Mouse (Mus musculus): Measurements from ENCODE around the gene Map3k6. TPM values are rescaled to one million over a fixed set of nuclear protein-coding genes. Genes with fewer than 3 reads are reported as not detected.

The Map3k6 gene
- polyA plus RNA-seq, 1 experiment from 2014 or later, result 2.8 TPM

DNA sequence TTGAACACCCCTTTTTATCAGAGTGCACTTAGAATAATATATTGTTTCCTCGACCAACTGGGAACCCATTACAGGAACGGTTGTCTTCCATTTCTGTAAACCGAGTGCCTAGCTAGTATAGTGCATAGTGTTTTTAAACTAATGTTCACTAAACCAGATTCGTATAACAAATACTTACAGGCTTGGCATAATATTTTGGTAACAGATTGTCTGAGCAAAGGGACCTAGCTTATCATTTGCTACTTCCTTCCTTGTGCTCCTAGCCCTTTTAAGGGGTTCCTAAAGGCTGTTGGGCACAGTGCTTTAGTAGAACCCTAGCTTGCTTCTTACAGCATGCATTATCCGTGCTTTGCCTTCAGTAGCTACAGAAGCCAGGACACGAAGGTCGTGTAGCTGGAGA is 40.9 kb downstream of the Map3k6 start:
- WGBS, result 48% methylated on average over 7 of the region's 7 CpGs
- no peak for ATAC-seq
- H3K9ac ChIP-seq (ENCODE audit: low read depth, low read length), result no peak overlapping the region
- H3K27ac ChIP-seq (ENCODE audit: low read length), result no peak overlapping the region; the same call in 1 of the 2 replicates
- no peaks in the 10 kb centered on the region for H3K36me3 ChIP-seq (ENCODE audit: control insufficient read depth, insufficient read depth, low read length)
- no peak overlapping the region for H3K4me3 ChIP-seq (ENCODE audit: low read depth, low read length)
- no peaks in the 10 kb centered on the region for H3K9me3 ChIP-seq (replicated peaks; ENCODE audit: control insufficient read depth, low read length, poor library complexity, severe bottlenecking)
- H3K27me3 ChIP-seq (ENCODE audit: control insufficient read depth, insufficient read depth, low read depth, low read length), result no peaks in the 10 kb centered on the region
- peaks cover 14% of the 10 kb centered on the region for H3K4me1 ChIP-seq (ENCODE audit: control insufficient read depth, insufficient read depth, low read length)
- H3K4me2 ChIP-seq (ENCODE audit: low read length), result no peak overlapping the region

- H3K36me3 ChIP-seq (ENCODE audit: control insufficient read depth, insufficient read depth, low read length), result no peaks in the 10 kb centered on the region
- H3K9me3 ChIP-seq (replicated peaks; ENCODE audit: control insufficient read depth, low read length, poor library complexity, severe bottlenecking), result no peaks in the 10 kb centered on the region
- no peak overlapping the region for H3K4me2 ChIP-seq (ENCODE audit: low read length)
- 20% methylated on average over 5 of the region's 5 CpGs for WGBS
- no peak for ATAC-seq
- H3K4me1 ChIP-seq (ENCODE audit: control insufficient read depth, insufficient read depth, low read length), result peaks cover 10% of the 10 kb centered on the region
- no peaks in the 10 kb centered on the region for H3K27me3 ChIP-seq (ENCODE audit: control insufficient read depth, insufficient read depth, low read depth, low read length)
- H3K4me3 ChIP-seq (ENCODE audit: low read depth, low read length), result no peak overlapping the region
- no peak overlapping the region for H3K9ac ChIP-seq (ENCODE audit: low read depth, low read length)
- peak overlapping the region; percentile 1; the same call in 1 of the 2 replicates for H3K27ac ChIP-seq (ENCODE audit: low read length)
Measured at GRCm38 (mm10) chr4:133281951-133282481, 41.4 kb downstream of the Map3k6 start.

- Histone ChIP-seq H3K27ac (ENCODE audit: low read length) (no peak overlapping the region), H3K4me2 (ENCODE audit: low read length) (no peak overlapping the region), H3K27me3 (ENCODE audit: control insufficient read depth, insufficient read depth, low read depth, low read length) (no peaks in the 10 kb centered on the region), H3K4me3 (ENCODE audit: low read depth, low read length) (no peak overlapping the region), H3K4me1 (ENCODE audit: control insufficient read depth, insufficient read depth, low read length) (peaks cover 10% of the 10 kb centered on the region), H3K9ac (ENCODE audit: low read depth, low read length) (no peak overlapping the region), H3K9me3 (replicated peaks; ENCODE audit: control insufficient read depth, low read length, poor library complexity, severe bottlenecking) (no peaks in the 10 kb centered on the region), H3K36me3 (ENCODE audit: control insufficient read depth, insufficient read depth, low read length) (no peaks in the 10 kb centered on the region)
- no peak for ATAC-seq
- 26% methylated on average over 4 of the region's 4 CpGs for WGBS
Measured at GRCm38 (mm10) chr4:133282656-133283055, 42.0 kb downstream of the Map3k6 start.

GRCm38 (mm10) chr4:133285299-133285698 is 44.7 kb downstream of the Map3k6 start:
- no peak overlapping the region for H3K27ac ChIP-seq (ENCODE audit: low read length)
- no peak overlapping the region for H3K9ac ChIP-seq (ENCODE audit: low read depth, low read length)
- no peaks in the 10 kb centered on the region for H3K9me3 ChIP-seq (replicated peaks; ENCODE audit: control insufficient read depth, low read length, poor library complexity, severe bottlenecking)
- 79% methylated on average over 3 of the region's 3 CpGs for WGBS
- no peak overlapping the region for H3K4me2 ChIP-seq (ENCODE audit: low read length)
- ATAC-seq, result no peak
- H3K36me3 ChIP-seq (ENCODE audit: control insufficient read depth, insufficient read depth, low read length), result no peaks in the 10 kb centered on the region
- peaks cover 4% of the 10 kb centered on the region; the same call in 1 of the 2 replicates for H3K4me1 ChIP-seq (ENCODE audit: control insufficient read depth, insufficient read depth, low read length)
- H3K4me3 ChIP-seq (ENCODE audit: low read depth, low read length), result no peak overlapping the region
- no peaks in the 10 kb centered on the region for H3K27me3 ChIP-seq (ENCODE audit: control insufficient read depth, insufficient read depth, low read depth, low read length)

DNA sequence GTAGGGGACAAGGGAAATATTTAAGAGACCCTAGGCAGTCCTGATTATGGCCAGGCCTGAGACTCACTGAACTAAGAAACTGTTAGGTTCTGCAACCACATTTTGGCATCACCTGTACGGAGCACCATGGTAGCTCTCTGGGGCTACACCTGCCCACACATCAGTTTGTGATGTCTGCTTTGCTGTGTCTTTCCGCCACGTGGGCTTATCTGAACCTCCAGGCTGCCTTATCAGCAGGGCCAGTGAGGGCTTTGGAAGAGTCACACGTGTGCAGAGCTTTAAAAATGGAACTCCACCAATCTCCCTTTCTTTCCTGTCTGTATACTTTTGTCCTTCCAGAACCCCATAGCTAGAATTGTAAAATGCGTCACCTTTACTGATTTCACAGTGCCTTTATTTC is 45.3 kb downstream of the Map3k6 start:
- Histone ChIP-seq H3K36me3 (ENCODE audit: control insufficient read depth, insufficient read depth, low read length) (no peaks in the 10 kb centered on the region), H3K4me3 (ENCODE audit: low read depth, low read length) (no peak overlapping the region), H3K9ac (ENCODE audit: low read depth, low read length) (no peak overlapping the region), H3K4me1 (ENCODE audit: control insufficient read depth, insufficient read depth, low read length) (peaks cover 4% of the 10 kb centered on the region; the same call in 1 of the 2 replicates), H3K4me2 (ENCODE audit: low read length) (no peak overlapping the region), H3K27me3 (ENCODE audit: control insufficient read depth, insufficient read depth, low read depth, low read length) (no peaks in the 10 kb centered on the region), H3K27ac (ENCODE audit: low read length) (no peak overlapping the region), H3K9me3 (replicated peaks; ENCODE audit: control insufficient read depth, low read length, poor library complexity, severe bottlenecking) (no peaks in the 10 kb centered on the region)
- ATAC-seq, result no peak
- 79% methylated on average over 5 of the region's 5 CpGs for WGBS

DNA sequence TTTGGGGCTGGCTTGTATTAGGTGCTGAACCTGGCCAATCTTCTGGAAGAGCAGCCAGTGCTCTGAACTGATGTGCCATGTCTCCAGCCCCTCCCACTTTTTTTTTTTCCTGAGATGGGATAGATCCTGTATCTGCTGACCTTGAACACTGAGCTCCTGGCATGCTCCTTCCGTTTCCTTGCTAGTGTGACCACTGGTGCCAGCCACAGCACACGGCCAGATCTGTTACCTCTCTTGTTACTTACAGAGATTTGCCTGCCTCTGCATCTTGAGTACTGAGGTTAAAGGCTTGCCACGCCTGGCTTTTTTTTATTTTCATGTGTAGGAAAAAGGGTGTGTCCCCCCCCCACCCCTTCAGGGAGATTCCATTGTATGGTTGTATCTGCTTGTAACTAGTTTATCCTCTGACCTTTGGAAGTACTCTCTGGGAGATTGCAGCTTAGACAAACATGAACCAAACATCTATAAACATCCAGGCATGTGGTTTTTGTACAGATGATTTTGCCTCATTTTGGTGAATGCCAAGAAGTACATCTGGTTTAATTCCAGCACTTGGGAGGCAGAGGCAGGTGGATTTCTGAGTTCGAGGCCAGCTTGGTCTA is 46.0 kb downstream of the Map3k6 start:
- Histone ChIP-seq H3K27ac (ENCODE audit: low read length) (no peak overlapping the region), H3K9me3 (replicated peaks; ENCODE audit: control insufficient read depth, low read length, poor library complexity, severe bottlenecking) (no peaks in the 10 kb centered on the region), H3K4me3 (ENCODE audit: low read depth, low read length) (no peak overlapping the region), H3K36me3 (ENCODE audit: control insufficient read depth, insufficient read depth, low read length) (no peaks in the 10 kb centered on the region), H3K27me3 (ENCODE audit: control insufficient read depth, insufficient read depth, low read depth, low read length) (no peaks in the 10 kb centered on the region), H3K4me1 (ENCODE audit: control insufficient read depth, insufficient read depth, low read length) (peaks cover 4% of the 10 kb centered on the region; the same call in 1 of the 2 replicates), H3K4me2 (ENCODE audit: low read length) (no peak overlapping the region), H3K9ac (ENCODE audit: low read depth, low read length) (no peak overlapping the region)
- WGBS, result 90% methylated on average over 4 of the region's 4 CpGs
- ATAC-seq, result no peak

DNA sequence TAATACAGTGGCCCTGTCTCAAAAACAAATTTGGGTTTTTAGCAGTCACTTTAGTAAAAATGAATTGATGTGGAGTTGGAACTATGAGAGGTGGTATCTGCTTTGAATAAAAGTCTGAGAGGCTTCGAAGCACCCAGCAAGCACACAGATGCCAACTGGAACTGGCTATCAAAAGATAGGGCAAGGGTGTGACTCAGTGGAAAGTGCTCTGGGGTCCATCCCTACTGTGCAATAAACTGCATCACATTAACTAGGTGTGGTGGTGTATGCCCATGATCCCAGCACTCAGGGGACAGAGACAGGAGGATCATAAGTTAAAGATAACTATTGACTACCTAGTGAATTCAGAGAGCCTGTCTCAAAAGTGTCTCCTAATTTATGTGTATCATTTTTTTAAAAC is 50.6 kb downstream of the Map3k6 start:
- WGBS, result 93% methylated on average over 1 of the region's 1 CpGs
- no peak for ATAC-seq
- Histone ChIP-seq H3K4me3 (ENCODE audit: low read depth, low read length) (no peak overlapping the region), H3K9me3 (replicated peaks; ENCODE audit: control insufficient read depth, low read length, poor library complexity, severe bottlenecking) (no peaks in the 10 kb centered on the region), H3K4me1 (ENCODE audit: control insufficient read depth, insufficient read depth, low read length) (peaks cover 5% of the 10 kb centered on the region; the same call in 1 of the 2 replicates), H3K36me3 (ENCODE audit: control insufficient read depth, insufficient read depth, low read length) (peaks cover 11% of the 10 kb centered on the region; the same call in 1 of the 2 replicates), H3K9ac (ENCODE audit: low read depth, low read length) (no peak overlapping the region), H3K27me3 (ENCODE audit: control insufficient read depth, insufficient read depth, low read depth, low read length) (no peaks in the 10 kb centered on the region), H3K27ac (ENCODE audit: low read length) (no peak overlapping the region), H3K4me2 (ENCODE audit: low read length) (no peak overlapping the region)

- no peak overlapping the region for H3K4me2 ChIP-seq (ENCODE audit: low read length)
- H3K27ac ChIP-seq (ENCODE audit: low read length), result peak overlapping the region; percentile 53; the same call in 1 of the 2 replicates
- no peak overlapping the region for H3K4me3 ChIP-seq (ENCODE audit: low read depth, low read length)
- H3K9me3 ChIP-seq (replicated peaks; ENCODE audit: control insufficient read depth, low read length, poor library complexity, severe bottlenecking), result no peaks in the 10 kb centered on the region
- no peak overlapping the region for H3K9ac ChIP-seq (ENCODE audit: low read depth, low read length)
- no peak for ATAC-seq
- H3K36me3 ChIP-seq (ENCODE audit: control insufficient read depth, insufficient read depth, low read length), result peaks cover 14% of the 10 kb centered on the region; the same call in 1 of the 2 replicates
- peaks cover 5% of the 10 kb centered on the region; the same call in 1 of the 2 replicates for H3K4me1 ChIP-seq (ENCODE audit: control insufficient read depth, insufficient read depth, low read length)
- no peaks in the 10 kb centered on the region for H3K27me3 ChIP-seq (ENCODE audit: control insufficient read depth, insufficient read depth, low read depth, low read length)
- WGBS, result 44% methylated on average over 4 of the region's 4 CpGs
Measured at GRCm38 (mm10) chr4:133292405-133292804, 51.8 kb downstream of the Map3k6 start.

Measured in midbrain, embryonic 16.5 days (tissue).